Mouse (Mus musculus): ENCODE measurements at regions not wholly inside any gene's neighbourhood (a gene's known extent, or its start where the extent isn't known, plus 50 kb on each side); places are given as distances from the start of the nearest gene placed in this dataset.

DNA sequence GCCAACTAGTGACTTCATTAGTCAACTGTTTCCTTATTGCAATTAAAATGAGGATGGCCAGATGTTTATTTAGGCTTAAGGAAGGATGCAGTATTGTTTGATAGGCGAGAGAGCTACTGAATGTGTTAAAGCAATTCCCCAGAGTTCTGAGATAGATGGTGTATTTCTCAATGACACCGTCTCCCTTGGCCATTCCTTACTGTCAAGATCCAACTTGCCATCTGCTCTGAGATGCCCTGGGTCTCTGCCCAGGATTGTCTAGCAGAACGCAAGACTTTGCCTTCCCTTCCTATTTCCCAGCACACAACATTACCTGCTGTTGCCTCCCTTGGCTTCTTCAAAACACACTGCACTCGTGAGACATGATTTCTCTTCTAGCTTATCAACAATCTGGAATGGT, 690.5 kb upstream of the Car8 start:
- intact Hi-C loops (cut with DNase I), result no loop called here
- DNase-seq (ENCODE audit: low spot score), result no peak

DNA sequence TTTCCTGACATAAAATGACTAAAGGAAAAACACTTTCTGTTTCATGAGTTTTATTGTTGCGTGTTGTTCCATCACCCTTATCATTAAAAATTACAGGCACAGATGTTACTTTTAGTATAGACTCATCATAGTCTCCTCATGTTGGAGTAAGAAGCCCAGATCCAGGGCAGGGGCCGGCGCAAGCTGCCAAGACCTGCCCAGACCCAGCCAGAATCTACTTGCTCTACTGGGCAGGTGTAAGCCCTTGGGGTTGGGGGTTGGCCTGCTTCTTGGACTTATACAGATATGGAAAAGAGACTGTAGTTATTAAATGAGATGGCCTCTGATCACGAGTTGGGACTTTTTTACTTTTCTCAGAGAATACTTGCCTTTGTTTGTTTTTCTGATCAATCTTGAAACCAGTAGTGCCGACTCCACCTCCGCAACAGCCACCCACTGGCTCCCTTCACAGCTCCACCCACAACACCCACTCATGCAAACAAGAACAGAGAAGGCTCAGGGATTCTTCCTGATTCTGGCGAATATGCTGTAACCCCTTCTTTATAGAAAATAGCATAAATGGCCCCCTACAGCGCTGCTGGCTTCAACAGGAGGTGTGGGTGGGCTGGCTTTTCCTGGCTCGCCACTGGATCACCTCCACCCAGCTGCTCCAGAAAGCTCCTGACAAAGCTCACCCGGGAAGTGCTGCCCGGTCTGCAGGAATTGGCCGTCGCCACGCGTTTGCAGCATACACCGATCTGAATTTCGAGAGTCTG, 689.9 kb upstream of the Car8 start:
- intact Hi-C loops (cut with DNase I), result no loop called here
- DNase-seq (ENCODE audit: low spot score), result no peak

DNA sequence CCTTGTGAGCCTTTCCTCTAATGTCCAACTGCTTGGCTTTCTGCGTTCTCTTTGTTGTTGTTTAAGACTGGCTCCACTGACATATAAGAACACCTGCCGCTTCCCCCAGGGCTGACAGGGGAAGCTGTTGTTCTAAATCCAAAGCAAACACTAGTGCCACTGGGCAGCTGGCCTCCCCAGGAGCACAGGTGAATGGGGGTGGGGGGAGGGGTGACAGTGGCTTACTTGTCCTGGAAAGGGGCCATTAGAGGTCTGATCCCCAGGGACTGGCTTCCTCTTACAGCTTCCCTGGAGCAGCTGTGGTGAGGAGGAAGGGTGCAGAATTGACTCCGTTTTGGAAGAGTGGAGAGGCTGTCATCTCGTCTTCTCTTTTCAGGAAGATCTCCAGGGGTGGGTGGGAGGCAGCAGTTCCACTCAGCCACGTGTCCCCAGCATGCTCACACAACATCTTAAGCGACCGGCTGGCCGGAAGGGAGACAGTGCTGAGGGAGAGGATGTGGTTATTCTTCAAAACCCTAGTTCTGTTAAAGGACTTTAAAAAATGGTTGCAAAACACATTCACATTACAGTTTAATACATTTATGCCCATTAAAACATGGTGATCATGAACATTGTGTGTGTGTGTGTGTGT, 688.5 kb upstream of the Car8 start:
- no peak for DNase-seq (ENCODE audit: low spot score)
- intact Hi-C loops (cut with DNase I), result no loop called here

DNA sequence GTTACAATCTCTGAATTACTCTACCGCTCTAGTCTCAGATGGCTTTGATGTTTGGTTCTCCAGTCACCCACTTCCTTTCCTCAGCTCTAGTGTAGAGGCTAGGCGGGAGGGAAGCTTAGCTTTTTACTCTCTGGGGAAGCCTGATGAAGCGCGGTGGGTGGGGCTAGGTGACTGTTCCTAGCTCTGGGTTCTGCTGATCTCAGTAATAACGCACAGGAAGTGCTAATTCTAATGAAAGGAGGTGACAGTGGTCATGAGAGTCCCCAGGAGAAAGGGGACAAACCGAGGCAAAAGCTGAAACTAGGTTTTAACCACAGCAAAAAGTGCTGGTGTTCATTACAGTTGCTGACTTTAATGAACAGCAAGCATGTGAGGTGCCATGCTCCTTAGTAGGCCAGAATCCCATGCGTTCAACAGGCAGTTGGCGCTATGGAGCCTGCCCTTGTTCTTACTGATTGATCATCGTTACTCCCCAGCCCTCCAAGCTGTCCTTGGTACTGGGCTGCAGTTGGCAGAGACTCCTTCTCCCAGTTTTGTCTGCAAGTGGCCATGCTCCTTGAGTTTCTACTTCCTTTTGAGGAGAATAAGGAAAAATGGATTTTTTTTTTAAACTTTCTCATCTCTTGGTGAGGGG, 687.9 kb upstream of the Car8 start:
- no peak for DNase-seq (ENCODE audit: low spot score)

DNA sequence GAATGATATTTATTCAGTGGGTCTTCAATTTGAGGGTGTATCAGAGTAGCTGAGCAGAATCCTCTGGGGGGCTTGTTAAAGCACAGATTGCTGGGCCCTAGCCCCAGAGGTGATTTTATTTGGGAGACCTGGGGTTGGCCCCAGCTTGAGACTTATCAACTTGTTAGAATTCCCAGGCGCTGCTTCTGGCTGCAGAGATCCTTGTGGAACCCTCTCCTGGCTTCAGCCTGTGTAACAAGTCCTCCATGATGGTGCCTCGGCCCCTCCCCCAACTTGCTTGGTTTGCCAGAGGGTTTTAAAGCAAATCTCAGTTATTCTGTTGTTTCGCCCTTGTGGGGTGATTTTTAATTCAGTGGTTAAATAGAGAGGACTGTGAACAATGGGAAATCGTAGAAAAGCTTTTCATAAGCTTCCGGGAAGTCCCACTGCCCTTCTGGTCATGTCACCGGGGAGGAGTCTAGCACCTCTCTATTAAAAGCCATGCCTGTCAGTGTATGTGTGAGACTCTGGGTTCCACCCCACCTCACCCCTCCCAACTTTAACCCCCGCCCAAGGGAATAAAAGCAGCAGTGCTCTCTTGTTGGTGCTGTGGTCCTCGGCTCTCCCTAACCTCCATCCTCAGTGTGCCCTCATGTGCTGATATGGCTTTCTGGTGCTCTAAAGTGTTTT, 684.0 kb upstream of the Car8 start:
- DNase-seq (ENCODE audit: low spot score), result no peak
- intact Hi-C loops (cut with DNase I), result no loop called here

More for the DNA sequence above, 687.9 kb upstream of the Car8 start:
- intact Hi-C loops (cut with DNase I), result no loop called here

DNA sequence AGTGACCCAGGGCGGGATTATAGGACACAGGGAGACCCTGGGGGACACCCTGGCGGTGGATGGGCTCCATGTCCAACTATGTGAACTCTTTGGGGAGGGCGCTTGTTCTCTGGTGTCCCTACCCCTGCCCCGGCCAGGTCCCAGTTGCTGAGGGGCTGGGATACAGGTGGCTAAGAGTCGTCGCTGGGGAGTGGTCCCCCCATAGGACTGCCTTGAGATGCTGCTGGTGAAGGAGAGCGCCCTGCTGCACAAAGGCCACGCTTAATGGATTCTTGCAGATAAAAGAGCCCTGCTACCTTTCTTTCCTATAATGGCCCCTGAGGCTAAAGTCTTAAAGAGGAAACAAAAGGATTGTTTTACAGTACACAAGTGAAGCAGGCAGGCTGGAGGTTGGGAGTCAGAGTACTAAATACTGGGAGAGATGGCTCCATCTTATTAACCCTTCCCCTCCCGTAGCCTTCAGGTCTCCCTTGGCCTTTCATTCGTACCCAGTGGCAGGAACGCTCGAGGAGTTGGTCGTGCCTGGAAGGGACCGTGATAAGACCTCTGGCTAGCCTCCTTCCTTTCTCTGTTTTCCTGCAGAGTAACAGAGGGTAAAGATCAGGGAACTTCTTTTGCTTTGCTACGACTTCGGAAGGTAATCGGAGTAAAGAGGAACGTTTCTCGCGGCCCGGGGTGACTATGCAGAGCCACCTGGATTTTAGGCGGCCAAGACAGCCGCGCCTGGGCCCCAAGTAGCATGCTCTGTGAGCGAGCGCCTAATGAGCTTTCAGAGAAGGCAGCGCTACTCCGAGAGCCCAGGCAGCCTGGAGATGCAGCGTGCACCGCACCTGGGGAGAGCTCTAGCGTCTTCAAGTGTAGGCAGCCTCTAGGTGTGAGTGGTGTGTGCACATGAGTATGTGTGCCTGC, 682.9 kb upstream of the Car8 start:
- DNase-seq (ENCODE audit: low spot score), result no peak
- intact Hi-C loops (cut with DNase I), result no loop called here

DNA sequence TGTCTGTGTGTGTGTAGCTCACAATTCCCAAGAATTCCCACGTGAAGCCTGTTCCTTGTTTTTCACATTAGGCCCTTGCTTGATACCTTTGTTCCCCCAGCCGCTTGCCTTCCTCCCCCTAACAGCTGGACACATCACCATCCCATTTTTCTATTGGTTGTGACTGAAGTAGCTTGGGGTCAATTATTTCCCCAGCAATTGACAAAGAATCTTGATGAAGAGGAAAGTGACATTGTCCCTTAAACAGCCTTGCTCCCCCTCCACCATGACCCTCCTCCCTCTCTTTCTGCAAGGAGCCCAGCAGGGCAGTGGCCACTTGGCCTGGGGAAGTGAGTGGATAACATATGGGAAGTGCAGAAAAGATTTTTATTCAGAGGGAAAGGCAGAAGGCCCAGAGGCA, 681.5 kb upstream of the Car8 start:
- intact Hi-C loops (cut with DNase I), result no loop called here

DNA sequence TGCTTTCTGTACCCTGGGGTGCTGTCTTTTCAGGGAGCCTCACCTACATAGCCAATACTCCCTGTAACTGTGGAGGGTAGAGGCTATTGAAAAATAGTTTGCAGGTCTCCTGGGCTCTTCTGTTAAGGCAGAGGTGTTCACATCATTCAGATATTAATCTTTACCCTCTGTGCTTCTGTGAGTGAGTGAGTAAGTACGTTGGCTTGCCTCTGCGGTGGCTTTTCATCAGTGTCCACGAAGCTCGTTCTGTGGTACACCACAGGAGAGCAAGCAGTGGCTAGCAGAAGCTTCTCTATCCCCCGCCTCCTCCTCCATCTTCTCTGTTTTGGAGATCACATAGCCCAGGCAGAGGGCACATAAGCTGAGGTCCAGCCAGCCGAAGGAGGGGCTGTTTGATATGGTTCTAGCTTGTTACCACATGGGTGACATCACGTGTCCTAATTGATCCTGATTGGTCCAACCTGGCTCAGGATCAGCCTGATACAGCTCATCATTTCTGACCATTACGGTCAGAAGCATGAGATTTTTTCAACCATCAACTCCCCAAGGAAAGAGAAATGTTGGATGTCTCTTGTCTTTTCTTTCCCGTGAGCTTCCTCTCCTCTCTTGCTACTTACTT, 680.6 kb upstream of the Car8 start:
- no peak for DNase-seq (ENCODE audit: low spot score)
- intact Hi-C loops (cut with DNase I), result loop anchor here (10.0 kb wide), 1 partner anchor 175 kb away; no protein-coding TSS in a partner anchor

More for the DNA sequence above, 681.5 kb upstream of the Car8 start:
- DNase-seq (ENCODE audit: low spot score), result no peak

Measured in heart, postnatal 25 days (tissue).